Mouse (Mus musculus) forebrain, embryonic 11.5 days (tissue): ENCODE results near the gene Nelfb. TPM values are rescaled to one million over a fixed set of nuclear protein-coding genes. Genes with fewer than 3 reads are reported as not detected.

Source experiments
- ATAC-seq: fragments of 200-750 bp; cut with Nextera tagmentation; replicated peaks from 2 replicates; pipeline ENCODE4 v1.8.0; 2017; ENCODE audit warnings: moderate TSS enrichment; ENCODE audit not compliant: low FRiP score
- DNase-seq: peaks from one replicate; pipeline ENCODE4 v3.0.0-alpha.2; 2017; ENCODE audit warnings: low spot score
- H3K27ac ChIP-seq: fragments of 300-500 bp; sonication (generic); 2 replicates; pipeline ENCODE4 v1.5.1; 2014; ENCODE audit warnings: low read depth, low read length
- H3K27me3 ChIP-seq: fragments of 300-500 bp; sonication (generic); 2 replicates; pipeline ENCODE4 v1.6.1; 2014; ENCODE audit warnings: mild to moderate bottlenecking, low read length, mixed read lengths; ENCODE audit not compliant: control insufficient read depth, insufficient read depth
- H3K36me3 ChIP-seq: fragments of 300-500 bp; sonication (generic); 2 replicates; pipeline ENCODE4 v1.6.1; 2014; ENCODE audit warnings: mild to moderate bottlenecking, low read length, moderate library complexity, mixed read lengths; ENCODE audit not compliant: control insufficient read depth, insufficient read depth
- H3K4me1 ChIP-seq: fragments of 300-500 bp; sonication (generic); replicated peaks from 2 replicates; pipeline ENCODE4 v1.6.1; 2014; ENCODE audit warnings: low read length, mixed read lengths; ENCODE audit not compliant: control insufficient read depth, insufficient read depth
- H3K4me2 ChIP-seq: fragments of 300-500 bp; sonication (generic); 2 replicates; pipeline ENCODE4 v1.6.1; 2014; ENCODE audit warnings: low read depth, mild to moderate bottlenecking, low read length, moderate library complexity, mixed read lengths; ENCODE audit not compliant: severe bottlenecking
- H3K4me3 ChIP-seq: fragments of 300-500 bp; sonication (generic); 2 replicates; pipeline ENCODE4 v1.5.1; 2014; ENCODE audit warnings: low read depth, low read length
- H3K9ac ChIP-seq: fragments of 300-500 bp; sonication (generic); 2 replicates; pipeline ENCODE4 v1.6.1; 2014; ENCODE audit warnings: low read length
- H3K9me3 ChIP-seq: fragments of 300-500 bp; sonication (generic); 2 replicates; pipeline ENCODE4 v1.6.1; 2016; ENCODE audit warnings: low read length, mixed read lengths; ENCODE audit not compliant: control insufficient read depth
- WGBS: fragments of 180-500 bp; shearing (Covaris S2); extraction: QIAGEN DNeasy Blood & Tissue Kit; methylation state at CpG from one replicate; pipeline ENCODE4 v1.1.7; 2014; 5-methylcytosine and 5-hydroxymethylcytosine counted together
- polyA plus RNA-seq: library from polyadenylated mRNA; unstranded; fragments of >200 nt; fragmentation: Nextera tagmentation; extraction: Ambion mirVana; gene quantifications from 2 replicates; pipeline ENCODE4 v1.2.1, GENCODE M21; 2014

Nelfb gene
- polyA plus RNA-seq, 1 experiment from 2014 or later: 110 TPM

DNA sequence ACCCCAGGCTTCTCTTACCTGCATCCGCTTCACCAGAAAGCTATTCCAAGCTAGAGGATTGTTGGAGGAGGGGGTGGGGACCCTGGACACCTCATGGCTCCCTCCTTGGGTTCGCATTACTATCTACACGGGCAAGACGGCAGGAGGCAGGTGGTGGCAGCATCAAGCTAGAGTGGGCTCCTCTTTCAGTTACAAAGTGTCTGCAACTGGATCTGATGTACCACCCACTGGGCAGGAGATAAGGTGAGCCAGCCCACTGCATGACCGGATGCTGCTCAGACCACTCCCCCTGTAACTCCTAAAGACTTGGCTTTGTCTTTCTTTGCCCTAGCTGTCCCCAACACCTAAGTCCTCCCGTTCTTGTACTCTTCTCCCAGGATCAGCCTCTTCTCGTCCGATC lies 25.3 kb upstream of the Nelfb start, which contains the start of gene Rnf224:
TSS of gene Rnf224 (minus strand) at position 174 of the 400 bp plus-strand sequence.
- no peaks in the 10 kb centered on the region; the same call in 1 of the 2 replicates for H3K4me1 ChIP-seq
- ATAC-seq (no peak), DNase-seq (no peak)
- H3K9ac ChIP-seq: no peak within 1 kb of the TSS
- no peak within 1 kb of the TSS for H3K4me3 ChIP-seq
- no peak within 1 kb of the TSS for H3K27ac ChIP-seq
- no peaks in the 10 kb centered on the region for H3K9me3 ChIP-seq
- H3K4me2 ChIP-seq: no peak within 1 kb of the TSS
- whole genome bisulfite sequencing: 43% methylated on average over 8 of the region's 8 CpGs
- H3K36me3 ChIP-seq: no peaks in the 10 kb centered on the region
- peaks cover 5% of the 10 kb centered on the region; the same call in 1 of the 2 replicates for H3K27me3 ChIP-seq

DNA sequence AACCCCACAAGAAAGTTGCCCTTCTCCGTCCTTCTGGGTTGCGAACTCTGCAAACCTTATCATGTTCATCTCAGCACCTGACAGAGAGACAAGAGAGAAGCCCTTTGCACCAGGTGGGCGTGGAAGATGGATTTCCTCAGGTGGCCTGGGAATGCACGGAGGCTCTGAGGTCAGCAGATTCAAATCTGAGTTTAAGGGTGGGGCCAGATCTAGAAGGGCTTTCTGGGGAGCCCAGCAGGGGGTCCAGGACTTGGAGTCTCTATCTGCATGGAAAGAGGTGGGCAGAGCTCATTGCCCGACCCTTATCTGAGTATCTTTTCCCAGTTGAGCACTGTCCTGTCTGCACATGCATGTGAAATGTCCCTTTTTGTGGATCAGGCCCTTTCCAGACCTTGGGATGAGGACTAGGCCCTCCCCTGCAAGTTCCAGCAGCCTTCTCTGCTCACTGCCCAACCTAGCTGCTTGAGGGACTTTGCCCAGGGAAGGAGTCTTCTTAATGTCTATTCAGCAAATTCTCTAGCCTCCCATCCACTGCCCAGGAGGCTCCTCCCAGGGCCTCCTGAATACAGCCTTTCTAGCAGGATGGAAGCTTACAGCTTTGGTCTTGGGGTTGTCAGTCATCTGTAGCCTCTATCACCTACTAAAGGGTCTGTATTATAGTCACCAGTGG lies 23.4 kb upstream of the Nelfb start:
- no peak overlapping the region for H3K27ac ChIP-seq
- H3K9me3 ChIP-seq: no peaks in the 10 kb centered on the region
- H3K4me2 ChIP-seq: no peak overlapping the region
- WGBS: 83% methylated on average over 5 of the region's 5 CpGs
- no peaks in the 10 kb centered on the region for H3K27me3 ChIP-seq
- no peak overlapping the region for H3K9ac ChIP-seq
- no peaks in the 10 kb centered on the region for H3K4me1 ChIP-seq
- ATAC-seq: no peak
- no peaks in the 10 kb centered on the region for H3K36me3 ChIP-seq
- no peak overlapping the region for H3K4me3 ChIP-seq
- DNase-seq: no peak

DNA sequence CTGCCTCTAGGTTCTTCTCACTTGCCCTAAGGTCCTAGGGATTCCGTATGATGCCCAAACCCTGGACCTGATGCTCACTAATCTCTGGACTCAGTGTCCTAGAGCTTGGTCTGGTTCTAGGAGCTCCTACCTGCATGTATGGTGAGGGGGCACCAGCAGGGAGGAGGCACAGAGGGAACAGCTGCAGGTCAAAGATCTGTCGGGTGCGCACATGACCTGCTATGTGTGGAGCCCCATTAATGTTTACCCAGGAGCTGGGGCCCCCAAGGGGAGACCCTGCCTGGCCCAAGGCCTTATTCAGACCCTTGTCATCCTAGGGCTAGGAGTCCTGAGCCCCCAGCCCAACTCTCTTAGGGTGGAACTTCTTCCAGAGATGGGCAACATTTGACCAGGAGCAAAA lies 22.8 kb upstream of the Nelfb start, which contains the start of gene Slc34a3:
TSS of gene Slc34a3 (minus strand) at position 315 of the 400 bp plus-strand sequence.
- 89% methylated on average over 3 of the region's 3 CpGs for WGBS
- ATAC-seq (no peak), DNase-seq (no peak)
- no peaks in the 10 kb centered on the region for H3K9me3 ChIP-seq
- no peak within 1 kb of the TSS for H3K9ac ChIP-seq
- H3K4me2 ChIP-seq: no peak within 1 kb of the TSS
- H3K4me3 ChIP-seq: no peak within 1 kb of the TSS
- H3K36me3 ChIP-seq: no peaks in the 10 kb centered on the region
- no peak within 1 kb of the TSS for H3K27ac ChIP-seq
- no peaks in the 10 kb centered on the region for H3K4me1 ChIP-seq
- H3K27me3 ChIP-seq: no peaks in the 10 kb centered on the region

DNA sequence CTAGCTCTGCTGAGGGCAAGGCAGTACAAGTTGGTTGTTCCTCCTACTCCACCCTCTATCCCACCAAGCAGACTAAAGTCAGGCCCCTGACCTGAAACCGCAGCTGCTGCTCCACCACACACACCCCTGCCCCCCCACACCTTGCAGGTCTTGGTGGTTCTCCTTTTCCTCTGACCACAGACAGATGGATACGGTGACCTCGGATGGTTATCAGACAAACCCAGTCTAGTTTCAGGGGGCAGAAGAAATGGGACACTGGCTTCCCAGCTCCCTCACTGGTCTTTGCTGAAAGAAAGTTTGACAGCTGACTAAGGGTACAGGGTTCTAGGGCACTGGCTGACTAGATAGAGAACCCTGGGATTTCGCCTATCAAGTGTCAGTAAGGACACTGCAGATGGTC lies 22.1 kb upstream of the Nelfb start:
- H3K4me2 ChIP-seq: no peak overlapping the region
- WGBS: 81% methylated on average over 4 of the region's 4 CpGs
- H3K9me3 ChIP-seq: no peaks in the 10 kb centered on the region
- H3K36me3 ChIP-seq: no peaks in the 10 kb centered on the region
- H3K4me3 ChIP-seq: no peak overlapping the region
- H3K27ac ChIP-seq: no peak overlapping the region
- no peaks in the 10 kb centered on the region for H3K27me3 ChIP-seq
- no peaks in the 10 kb centered on the region for H3K4me1 ChIP-seq
- H3K9ac ChIP-seq: no peak overlapping the region
- ATAC-seq: no peak
- no peak for DNase-seq

DNA sequence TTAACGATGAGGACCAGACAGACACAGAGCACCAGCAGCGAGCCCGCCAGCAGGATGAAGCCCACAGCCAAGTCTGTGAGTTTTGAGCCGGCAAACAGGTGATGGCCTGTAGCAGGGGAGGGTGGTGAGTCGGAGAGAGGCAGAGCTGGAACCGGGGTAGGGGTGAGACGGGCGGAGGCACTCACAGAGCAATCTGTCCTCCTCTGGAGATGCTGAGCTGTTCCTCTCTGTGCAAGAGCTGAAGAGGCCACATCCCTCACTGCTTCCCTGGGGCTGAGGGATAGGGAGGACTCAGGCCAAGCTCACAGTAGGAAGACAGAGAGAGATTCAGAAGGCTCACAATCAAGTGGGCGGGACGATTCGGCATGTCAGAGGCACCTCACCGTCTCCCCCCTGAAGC lies 19.7 kb upstream of the Nelfb start:
- Histone ChIP-seq H3K9ac (no peak overlapping the region), H3K36me3 (no peaks in the 10 kb centered on the region), H3K4me3 (no peak overlapping the region), H3K27me3 (no peaks in the 10 kb centered on the region), H3K27ac (no peak overlapping the region), H3K4me2 (no peak overlapping the region), H3K4me1 (no peaks in the 10 kb centered on the region), H3K9me3 (no peaks in the 10 kb centered on the region)
- no peak for DNase-seq
- 56% methylated on average over 12 of the region's 12 CpGs for WGBS
- no peak for ATAC-seq

DNA sequence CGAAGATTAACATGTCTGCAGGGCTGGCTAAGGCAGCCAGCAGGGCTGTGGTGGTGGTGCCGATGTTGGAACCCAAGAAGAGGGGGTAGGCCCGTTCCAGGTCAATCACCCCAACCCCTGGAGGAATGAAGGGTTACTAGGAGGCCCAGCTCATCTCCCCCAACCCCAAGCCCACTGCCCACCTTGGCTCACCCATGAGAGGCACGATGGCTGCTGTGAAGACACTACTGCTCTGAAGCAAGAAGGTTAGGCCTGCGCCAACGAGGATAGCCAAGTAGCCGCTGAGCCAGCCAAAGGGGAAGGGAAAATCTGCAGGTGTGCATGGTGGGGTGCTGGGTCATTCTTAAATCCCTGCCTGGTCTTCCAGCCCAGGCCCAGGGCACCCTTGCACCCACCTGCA lies 19.3 kb upstream of the Nelfb start:
- Histone ChIP-seq H3K9ac (no peak overlapping the region), H3K4me3 (no peak overlapping the region), H3K4me1 (no peaks in the 10 kb centered on the region), H3K27me3 (no peaks in the 10 kb centered on the region), H3K4me2 (no peak overlapping the region), H3K9me3 (no peaks in the 10 kb centered on the region), H3K36me3 (no peaks in the 10 kb centered on the region), H3K27ac (no peak overlapping the region)
- DNase-seq (no peak), ATAC-seq (no peak)
- WGBS: 86% methylated on average over 7 of the region's 7 CpGs

DNA sequence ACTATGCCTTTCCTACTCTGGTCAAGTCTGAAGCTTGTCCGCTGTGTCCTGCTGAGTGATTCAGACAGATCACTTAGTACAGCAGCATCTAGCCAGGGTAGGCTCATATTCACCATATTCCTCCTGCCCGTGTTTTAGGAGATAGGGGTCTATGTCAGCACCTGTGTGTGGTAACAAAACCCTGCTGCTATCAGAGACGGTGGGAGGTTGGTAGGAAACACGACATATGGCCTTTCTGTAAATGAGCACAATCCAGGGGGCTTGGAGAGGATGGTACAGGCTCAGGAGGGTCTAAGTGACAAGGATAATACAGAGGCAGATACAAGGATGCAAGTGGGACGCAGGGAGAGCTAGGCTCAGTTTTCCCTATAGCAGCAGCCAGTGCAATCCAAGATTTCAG lies 18.3 kb upstream of the Nelfb start:
- no peaks in the 10 kb centered on the region for H3K27me3 ChIP-seq
- H3K4me3 ChIP-seq: no peak overlapping the region
- ATAC-seq: no peak
- H3K4me1 ChIP-seq: no peaks in the 10 kb centered on the region
- no peak overlapping the region for H3K27ac ChIP-seq
- H3K4me2 ChIP-seq: no peak overlapping the region
- H3K36me3 ChIP-seq: no peaks in the 10 kb centered on the region
- no peaks in the 10 kb centered on the region for H3K9me3 ChIP-seq
- 83% methylated on average over 5 of the region's 5 CpGs for WGBS
- DNase-seq: no peak
- no peak overlapping the region for H3K9ac ChIP-seq

DNA sequence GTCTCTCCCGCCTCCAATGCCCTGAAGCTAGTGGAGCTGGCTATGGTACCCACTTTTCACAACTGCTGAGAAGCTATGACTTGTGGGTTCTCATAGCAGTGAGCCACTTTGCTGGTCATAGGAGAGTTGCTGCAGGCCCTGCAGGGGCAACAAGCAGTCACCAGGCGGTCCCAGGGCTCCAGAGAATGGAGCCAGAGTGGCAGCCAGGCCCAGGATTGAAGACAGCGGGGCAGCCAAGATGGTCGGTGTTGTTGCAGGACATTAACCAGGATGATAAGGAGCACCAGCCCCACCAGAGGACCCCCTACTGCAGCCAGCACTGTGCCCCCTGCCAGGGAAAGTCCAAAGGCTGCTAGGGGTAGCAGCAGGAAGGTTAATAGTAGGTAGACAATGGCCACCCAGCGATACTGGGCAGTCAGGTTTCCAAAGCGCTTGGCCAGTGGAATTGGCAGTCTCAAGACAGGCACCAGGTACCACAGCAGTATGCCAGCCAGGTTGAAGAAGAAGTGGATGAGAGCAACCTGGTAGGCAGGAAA lies 17.8 kb upstream of the Nelfb start:
- 65% methylated on average over 6 of the region's 6 CpGs for WGBS
- no peaks in the 10 kb centered on the region for H3K9me3 ChIP-seq
- H3K27ac ChIP-seq: no peak overlapping the region
- H3K4me3 ChIP-seq: no peak overlapping the region
- H3K4me2 ChIP-seq: no peak overlapping the region
- no peaks in the 10 kb centered on the region for H3K36me3 ChIP-seq
- DNase-seq: no peak
- H3K9ac ChIP-seq: 0 out of 2 replicates have a peak overlapping the region, but pooled peaks have one; percentile 9
- no peak for ATAC-seq
- no peaks in the 10 kb centered on the region for H3K27me3 ChIP-seq
- no peaks in the 10 kb centered on the region for H3K4me1 ChIP-seq

DNA sequence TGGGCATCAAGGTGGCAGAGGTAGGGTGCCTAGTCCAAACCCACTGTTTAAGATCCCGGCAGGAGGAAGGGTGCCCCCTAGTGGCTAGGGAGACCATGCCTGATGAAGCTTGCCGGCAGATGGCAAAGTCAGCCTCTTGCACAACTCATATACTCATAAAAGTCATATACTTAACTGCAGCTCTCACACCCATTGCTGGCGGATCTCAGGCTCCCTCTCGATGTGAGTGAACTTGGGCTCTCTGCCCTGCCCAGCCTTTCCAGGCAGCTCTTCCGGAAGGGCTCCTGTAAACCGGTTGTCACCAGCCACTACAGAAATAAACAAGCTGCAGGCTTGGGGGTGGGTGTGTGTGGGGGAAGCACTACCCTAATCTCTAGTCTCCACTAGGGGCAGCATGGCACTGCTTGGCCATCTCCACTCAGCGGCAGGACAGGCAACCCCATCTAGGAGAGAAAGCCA lies 17.2 kb upstream of the Nelfb start:
- H3K36me3 ChIP-seq: no peaks in the 10 kb centered on the region
- no peaks in the 10 kb centered on the region for H3K9me3 ChIP-seq
- ATAC-seq: no peak; the same call in 1 of the 2 replicates
- H3K27me3 ChIP-seq: no peaks in the 10 kb centered on the region
- H3K9ac ChIP-seq: no peak overlapping the region
- H3K4me3 ChIP-seq: no peak overlapping the region
- peak overlapping the region; percentile 40; the same call in 1 of the 2 replicates for H3K4me2 ChIP-seq
- no peak overlapping the region for H3K27ac ChIP-seq
- H3K4me1 ChIP-seq: peaks cover 3% of the 10 kb centered on the region; the same call in 1 of the 2 replicates
- WGBS: 0% methylated on average over 7 of the region's 7 CpGs
- peak; percentile 88 for DNase-seq
